Mouse (Mus musculus) neural tube, postnatal 0 days (tissue): ENCODE results near the gene Sub1. TPM values are rescaled to one million over a fixed set of nuclear protein-coding genes. Genes with fewer than 3 reads are reported as not detected.

ENCODE experiments used
- polyA plus RNA-seq: library from polyadenylated mRNA; unstranded; fragments of >200 nt; fragmentation: Nextera tagmentation; extraction: Ambion mirVana; gene quantifications from 2 replicates; pipeline ENCODE4 v1.2.1, GENCODE M21; 2015

Sub1 gene
- polyA plus RNA-seq: 555 and 600 TPM in 2 replicates

DNA sequence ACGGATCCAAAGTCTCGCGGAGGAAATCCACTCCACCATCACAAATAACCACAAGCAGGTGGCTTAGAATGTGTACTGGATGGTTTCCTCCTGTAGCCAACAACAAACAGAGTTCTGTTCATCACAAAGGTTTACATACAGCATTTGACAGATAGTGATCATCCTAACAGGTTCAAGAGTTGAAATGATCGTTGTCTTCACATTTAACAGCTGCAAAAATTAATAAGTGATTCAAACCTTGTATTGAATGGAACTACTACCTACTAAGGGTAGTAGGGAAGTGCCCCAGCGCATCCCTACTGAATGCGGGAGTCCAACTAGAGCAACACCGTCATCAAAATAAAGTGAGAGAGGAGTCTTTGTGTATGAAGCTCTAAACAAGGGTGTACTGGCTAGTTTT, at the start of gene Sub1:
TSS of gene Sub1 (minus strand) at position 101 of the 400 bp plus-strand sequence.

Other genes with a start within 250 kb of the Sub1 start
- gene Npr3, start 89.7 kb downstream of the Sub1 start, polyA plus RNA-seq: 2.2 TPM in 2 replicates
- 258 TPM in 2 replicates for gene Zfr, start 120.8 kb upstream of the Sub1 start, polyA plus RNA-seq
- gene Mtmr12, start 208.0 kb upstream of the Sub1 start, polyA plus RNA-seq: 4.5 and 5.1 TPM in 2 replicates